Mouse (Mus musculus) erythroblast, embryonic 14.5 days (primary cell): ENCODE measurements around the gene Tas2r114.

Experiments used
- GATA1 ChIP-seq: IDR thresholded peaks from 2 replicates; pipeline ENCODE4 v1.6.1; 2012; ENCODE audit warnings: low read length, inconsistent platforms, mixed read lengths
- TAL1 ChIP-seq: IDR thresholded peaks from 3 replicates; pipeline ENCODE4 v1.6.1; 2012; ENCODE audit warnings: low read length, inconsistent platforms, mixed read lengths

DNA sequence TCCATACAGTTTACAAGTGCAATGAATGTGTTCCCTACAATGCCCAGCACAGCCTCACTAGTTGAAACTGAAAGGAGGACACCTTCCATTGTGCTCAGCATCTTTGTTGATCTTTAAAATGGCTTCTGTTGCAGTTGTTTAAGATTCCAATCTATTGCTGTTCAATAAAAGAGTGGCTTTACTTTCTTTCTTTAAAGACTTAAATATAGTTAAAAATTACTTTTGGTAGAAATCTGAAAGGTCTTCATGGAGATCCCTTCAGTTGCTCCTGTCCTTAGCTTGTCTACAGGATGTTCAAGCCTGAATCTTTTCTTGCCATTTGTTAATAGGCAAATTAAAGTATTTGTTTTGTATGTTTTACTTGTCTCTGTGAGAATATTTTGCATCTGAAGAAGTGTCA is at the start of gene Tas2r114:
- TF ChIP-seq GATA1 (no peak), TAL1 (no peak)
